ENCODE assay signal across 26 mouse cellular contexts in genomic region chr1:12572770-12573169, GRCm38 (mm10).
DNase-seq lines count a peak whose midpoint lies in the region; ATAC-seq and TF ChIP-seq lines count a peak whose summit lies in the region.
"Had no signal": no experiment of that assay in that cellular context is flagged by ENCODE, and none has a peak within 500 bp of the region (broad histone marks: within the 10 kb centered on the region; RNA-seq: fewer than 3 reads in every experiment).

No protein-coding gene starts in this region.

- ATAC-seq in lung, embryonic 14.5 days (ENCODE audit: insufficient read depth): no peak
- peak; percentile 37 for ATAC-seq in lung, postnatal 0 days
- ATAC-seq in Patski: peak; percentile 60
- no peak for ATAC-seq in heart, embryonic 11.5 days (replicated peaks; ENCODE audit: insufficient number of reproducible peaks, low FRiP score, low TSS enrichment)
- ATAC-seq: forebrain, embryonic 14.5 days; forebrain, embryonic 16.5 days had no signal

- TF ChIP-seq CTCF in lung, embryonic 14.5 days (IDR thresholded peaks at IDR 0.05; ENCODE audit: low read depth): no peak
- TF ChIP-seq CTCF in lung, postnatal 0 days (IDR thresholded peaks at IDR 0.05): no peak
- TF ChIP-seq CTCF in Patski (IDR thresholded peaks at IDR 0.05): no peak

- no peak overlapping the region for H3K4me3 ChIP-seq in lung, embryonic 14.5 days (ENCODE audit: low read depth, low read length)
- H3K4me3 ChIP-seq in lung, postnatal 0 days (ENCODE audit: low read depth, low read length): no peak overlapping the region
- H3K4me3 ChIP-seq in heart, embryonic 11.5 days (ENCODE audit: low read depth, low read length): no peak overlapping the region
- H3K4me3 ChIP-seq: embryonic facial prominence, embryonic 12.5 days; embryonic facial prominence, embryonic 15.5 days; erythroblast, embryonic 14.5 days; forebrain, embryonic 10.5 days; forebrain, embryonic 12.5 days had no signal

- H3K9me3 ChIP-seq in lung, embryonic 14.5 days (ENCODE audit: low read depth, low read length): no peaks in the 10 kb centered on the region
- no peaks in the 10 kb centered on the region for H3K9me3 ChIP-seq in lung, postnatal 0 days (ENCODE audit: low read length)
- H3K9me3 ChIP-seq in heart, embryonic 11.5 days (replicated peaks; ENCODE audit: control insufficient read depth, low read length): no peaks in the 10 kb centered on the region
- H3K9me3 ChIP-seq: embryonic facial prominence, embryonic 12.5 days; embryonic facial prominence, embryonic 15.5 days; forebrain, embryonic 10.5 days; forebrain, embryonic 12.5 days; G1E had no signal

- H3K4me2 ChIP-seq in lung, embryonic 14.5 days: no peak overlapping the region
- H3K4me2 ChIP-seq in lung, postnatal 0 days (replicated peaks; ENCODE audit: low read depth, low read length): no peak overlapping the region
- H3K4me2 ChIP-seq in heart, embryonic 11.5 days: no peak overlapping the region
- H3K4me2 ChIP-seq: embryonic facial prominence, embryonic 12.5 days; forebrain, embryonic 12.5 days had no signal

- no peaks in the 10 kb centered on the region for H3K36me3 ChIP-seq in lung, embryonic 14.5 days (ENCODE audit: insufficient read depth)
- H3K36me3 ChIP-seq in lung, postnatal 0 days (ENCODE audit: insufficient read depth, low read length): no peaks in the 10 kb centered on the region
- H3K36me3 ChIP-seq in heart, embryonic 11.5 days (ENCODE audit: control insufficient read depth, insufficient read depth, low read length): no peaks in the 10 kb centered on the region
- H3K36me3 ChIP-seq: embryonic facial prominence, embryonic 12.5 days; embryonic facial prominence, embryonic 15.5 days; forebrain, embryonic 10.5 days; forebrain, embryonic 12.5 days; G1E had no signal

- POLR2A ChIA-PET in Patski (lab: Charles Lee): no interaction called here

- H3K27me3 ChIP-seq in lung, embryonic 14.5 days (ENCODE audit: insufficient read depth, low read length): no peaks in the 10 kb centered on the region
- H3K27me3 ChIP-seq in lung, postnatal 0 days (replicated peaks; ENCODE audit: insufficient read depth, low read length): no peaks in the 10 kb centered on the region
- no peaks in the 10 kb centered on the region for H3K27me3 ChIP-seq in Patski
- H3K27me3 ChIP-seq in heart, embryonic 11.5 days (ENCODE audit: control insufficient read depth, insufficient read depth, low read length): no peaks in the 10 kb centered on the region
- H3K27me3 ChIP-seq: embryonic facial prominence, embryonic 12.5 days; embryonic facial prominence, embryonic 15.5 days; forebrain, embryonic 12.5 days had no signal

- no peak overlapping the region for H3K27ac ChIP-seq in lung, embryonic 14.5 days (ENCODE audit: low read depth)
- no peak overlapping the region for H3K27ac ChIP-seq in lung, postnatal 0 days (ENCODE audit: low read length)
- H3K27ac ChIP-seq in heart, embryonic 11.5 days (ENCODE audit: low read depth, low read length): no peak overlapping the region
- H3K27ac ChIP-seq: embryonic facial prominence, embryonic 12.5 days; embryonic facial prominence, embryonic 15.5 days; forebrain, embryonic 10.5 days; forebrain, embryonic 12.5 days had no signal

- WGBS in lung, embryonic 14.5 days: 56% methylated on average over 4 of the region's 4 CpGs
- WGBS in lung, postnatal 0 days: 53% methylated on average over 4 of the region's 4 CpGs
- 70% methylated on average over 4 of the region's 4 CpGs for WGBS in heart, embryonic 11.5 days (ENCODE audit: insufficient replicate concordance)

- in situ Hi-C loops in Patski (cut with MboI; ENCODE audit: low pct_unique_long_range_greater_than_20kb): no loop called here

- 0 out of 2 replicates have a peak, but pooled peaks have one; percentile 18 for TF ChIP-seq EP300 in lung, postnatal 0 days (IDR thresholded peaks at IDR 0.05)

- H3K4me1 ChIP-seq in lung, embryonic 14.5 days (ENCODE audit: insufficient read depth): no peaks in the 10 kb centered on the region
- no peaks in the 10 kb centered on the region for H3K4me1 ChIP-seq in lung, postnatal 0 days (ENCODE audit: insufficient read depth, low read depth, low read length)
- H3K4me1 ChIP-seq in heart, embryonic 11.5 days (ENCODE audit: control insufficient read depth, insufficient read depth, low read length): no peaks in the 10 kb centered on the region
- H3K4me1 ChIP-seq: embryonic facial prominence, embryonic 15.5 days had no signal

- peak; percentile 7 for DNase-seq in lung, embryonic 14.5 days
- no peak for DNase-seq in lung, postnatal 14 days
- DNase-seq in lung, postnatal 0 days (ENCODE audit: low spot score): peak; percentile 22
- DNase-seq in lung, postnatal 36 days: no peak
- DNase-seq in Patski (ENCODE audit: low read depth, low spot score): no peak
- peak; percentile 26 for DNase-seq in ZHBTc4 (ENCODE audit: low read depth, low spot score)
- DNase-seq in thymus, postnatal 10 days (ENCODE audit: low spot score in 2 of 2): no peak
- DNase-seq: adrenal gland, adult 2 months; adrenal gland, postnatal 10 days; adrenal gland, postnatal 25 days; cerebellum, adult 11 months; cerebellum, adult 18-20 months; cerebellum, adult 8-10 months; cerebellum, adult 9-11 months; cerebellum, postnatal 14 days; cerebellum, postnatal 36 days; embryo, embryonic 11 days had no signal

- CTCF ChIA-PET in Patski (lab: Charles Lee): interaction anchor here (0.6 to 1.4 kb wide), 4 partner anchors 11 to 270 kb away, joined by 3 to 5 read pairs (median 3); no protein-coding TSS in a partner anchor

- H3K9ac ChIP-seq in lung, embryonic 14.5 days: no peak overlapping the region
- no peak overlapping the region for H3K9ac ChIP-seq in lung, postnatal 0 days (replicated peaks; ENCODE audit: low read depth)
- no peak overlapping the region for H3K9ac ChIP-seq in heart, embryonic 11.5 days (ENCODE audit: low read depth, low read length)
- H3K9ac ChIP-seq: embryonic facial prominence, embryonic 12.5 days; embryonic facial prominence, embryonic 15.5 days; forebrain, embryonic 12.5 days had no signal

Comparison
In these comparisons a context has a peak if more than half of its experiments do, and no peak if none do; other contexts are left out.
1. ATAC-seq: peak in lung, postnatal 0 days (single experiment) and Patski (single experiment); none in lung, embryonic 14.5 days (single experiment) and heart, embryonic 11.5 days (single experiment).
2. DNase-seq: peak in lung, embryonic 14.5 days (single experiment), lung, postnatal 0 days (single experiment) and ZHBTc4 (single experiment); none in lung, postnatal 14 days (single experiment), lung, postnatal 36 days (single experiment), Patski (single experiment) and thymus, postnatal 10 days (0 of 2).